Mouse (Mus musculus) heart, postnatal 0 days (tissue): Measurements from ENCODE around the gene Mycs. TPM values are rescaled to one million over a fixed set of nuclear protein-coding genes. Genes with fewer than 3 reads are reported as not detected.

Source experiments
- ATAC-seq: fragments of 200-750 bp; cut with Nextera tagmentation; 2 replicates; pipeline ENCODE4 v1.8.0; 2017; ENCODE audit warnings: low read depth, moderate number of reproducible peaks, moderate library complexity; ENCODE audit not compliant: insufficient read depth
- DNase-seq: peaks from one replicate; pipeline ENCODE4 v3.0.0-alpha.2; 2016; ENCODE audit warnings: low spot score
- H3K27ac ChIP-seq: fragments of 300-500 bp; sonication (generic); 2 replicates; pipeline ENCODE4 v1.5.1; 2014; ENCODE audit warnings: low read depth, mild to moderate bottlenecking
- H3K27me3 ChIP-seq: fragments of 300-500 bp; sonication (generic); 2 replicates; pipeline ENCODE4 v1.6.1; 2014; ENCODE audit warnings: low read length, mixed read lengths; ENCODE audit not compliant: control insufficient read depth, insufficient read depth
- H3K36me3 ChIP-seq: fragments of 300-500 bp; sonication (generic); replicated peaks from 2 replicates; pipeline ENCODE4 v1.6.1; 2014; ENCODE audit warnings: low read length, mixed read lengths; ENCODE audit not compliant: control insufficient read depth, insufficient read depth
- H3K4me1 ChIP-seq: fragments of 300-500 bp; sonication (generic); 2 replicates; pipeline ENCODE4 v1.6.1; 2014; ENCODE audit warnings: antibody characterized with exemption; ENCODE audit not compliant: control insufficient read depth, insufficient read depth
- H3K4me2 ChIP-seq: fragments of 300-500 bp; sonication (generic); 2 replicates; pipeline ENCODE4 v1.6.1; 2014; ENCODE audit warnings: low read depth, mild to moderate bottlenecking, low read length, moderate library complexity
- H3K4me3 ChIP-seq: fragments of 300-500 bp; sonication (generic); 2 replicates; pipeline ENCODE4 v1.5.1; 2014; ENCODE audit warnings: low read depth, low read length
- H3K9ac ChIP-seq: fragments of 300-500 bp; sonication (generic); replicated peaks from 2 replicates; pipeline ENCODE4 v1.6.1; 2014; ENCODE audit warnings: low read depth, low read length, mixed read lengths
- H3K9me3 ChIP-seq: fragments of 300-500 bp; sonication (generic); replicated peaks from 2 replicates; pipeline ENCODE4 v1.6.1; 2016; ENCODE audit warnings: low read length; ENCODE audit not compliant: control insufficient read depth
- CTCF ChIP-seq: IDR thresholded peaks from 2 replicates; pipeline ENCODE4 v1.5.1; 2016; ENCODE audit warnings: antibody characterized with exemption, control low read depth, low read depth
- EP300 ChIP-seq: IDR thresholded peaks from 2 replicates; pipeline ENCODE4 v1.6.1; 2016; ENCODE audit warnings: antibody characterized with exemption, low read depth
- WGBS: fragments of 180-500 bp; shearing (Covaris S2); extraction: QIAGEN DNeasy Blood & Tissue Kit; methylation state at CpG from one replicate; pipeline ENCODE4 v1.1.7; 2014; 5-methylcytosine and 5-hydroxymethylcytosine counted together
- polyA plus RNA-seq: library from polyadenylated mRNA; unstranded; fragments of >200 nt; fragmentation: Nextera tagmentation; extraction: Ambion mirVana; gene quantifications from 2 replicates; pipeline ENCODE4 v1.2.1, GENCODE M21; 2015
- total RNA-seq: library from RNA; depleted of rRNA; stranded (reverse); fragments of >200 nt; gene quantifications from 2 replicates; pipeline ENCODE4 v1.2.3, GENCODE M21; 2014; ENCODE audit warnings: low replicate concordance; rRNA removed

The Mycs gene
- total RNA-seq: not detected in 2 replicates
- not detected in 2 replicates for polyA plus RNA-seq

DNA sequence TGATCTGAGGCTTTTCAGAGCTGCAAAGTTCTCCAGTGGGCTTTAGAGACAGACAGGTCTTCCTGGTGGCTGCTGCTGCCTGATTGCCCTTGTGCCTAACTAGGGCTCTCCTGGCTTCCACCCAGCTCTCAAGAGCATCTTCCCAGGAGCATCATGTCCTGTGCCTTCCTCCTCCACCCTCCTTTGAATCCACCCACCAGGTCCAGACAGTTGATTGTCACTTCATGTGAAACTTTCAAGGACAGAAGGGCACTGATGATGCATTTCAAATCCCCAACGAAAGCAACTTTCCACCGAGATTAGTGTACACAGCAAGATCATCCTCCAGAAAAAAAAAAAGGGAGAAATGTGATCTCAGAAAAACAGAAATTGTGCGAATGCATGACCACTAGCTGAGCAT lies at the start of gene Mycs:
TSS of gene Mycs (minus strand) at position 101 of the 400 bp plus-strand sequence.
- Histone ChIP-seq H3K27me3 (no peaks in the 10 kb centered on the region), H3K4me2 (no peak within 1 kb of the TSS), H3K36me3 (no peaks in the 10 kb centered on the region), H3K4me3 (no peak within 1 kb of the TSS), H3K9me3 (no peaks in the 10 kb centered on the region), H3K9ac (no peak within 1 kb of the TSS), H3K4me1 (no peaks in the 10 kb centered on the region), H3K27ac (no peak within 1 kb of the TSS)
- ATAC-seq (no peak), DNase-seq (no peak)
- WGBS: 63% methylated on average over 3 of the region's 3 CpGs
- no peak for TF ChIP-seq CTCF
- TF ChIP-seq EP300: no peak

DNA sequence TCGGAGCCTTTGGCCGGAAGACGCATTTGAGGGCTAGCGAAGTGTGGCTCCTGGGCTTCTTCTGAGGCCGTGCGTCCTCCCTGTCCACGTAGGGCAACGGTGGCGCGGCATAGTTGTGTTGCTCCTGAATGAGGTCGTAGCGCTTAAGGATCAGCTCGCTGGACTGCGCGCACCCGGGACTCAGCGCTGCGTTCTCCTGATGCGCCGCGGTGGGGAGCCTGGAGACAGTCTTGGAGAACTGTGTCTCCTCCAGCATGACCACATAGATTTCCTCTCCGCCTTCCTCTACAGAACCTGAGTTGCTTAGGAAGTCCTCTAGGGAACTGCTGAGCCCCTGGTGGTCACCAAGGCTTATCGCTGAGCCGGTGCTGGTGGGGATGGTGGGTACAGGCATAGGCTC lies 1.0 kb downstream of the Mycs start:
- H3K4me2 ChIP-seq: no peak overlapping the region
- DNase-seq (no peak), ATAC-seq (no peak)
- no peak overlapping the region for H3K27ac ChIP-seq
- H3K9me3 ChIP-seq: no peaks in the 10 kb centered on the region
- no peak overlapping the region for H3K9ac ChIP-seq
- no peaks in the 10 kb centered on the region for H3K27me3 ChIP-seq
- no peaks in the 10 kb centered on the region for H3K4me1 ChIP-seq
- 12% methylated on average over 24 of the region's 24 CpGs for WGBS
- no peak overlapping the region for H3K4me3 ChIP-seq
- no peaks in the 10 kb centered on the region for H3K36me3 ChIP-seq
- no peak for TF ChIP-seq EP300
- no peak for TF ChIP-seq CTCF

Other genes starting within 250 kb of the Mycs start
- gene Btbd35f7, start 199.8 kb upstream of the Mycs start, total RNA-seq: not detected in 2 replicates
- gene Btbd35f7, start 199.8 kb upstream of the Mycs start, polyA plus RNA-seq: not detected in 2 replicates